Mouse (Mus musculus) C2C12 (cell line): ENCODE results near the gene Abhd5.

Experiments
- CTCF ChIP-seq: IDR thresholded peaks from one replicate; pipeline ENCODE4 v1.5.1; 2011; ENCODE audit not compliant: control insufficient read depth, insufficient read depth, insufficient read length
- MYOD1 ChIP-seq: IDR thresholded peaks from one replicate; pipeline ENCODE4 v1.6.1; 2011; ENCODE audit warnings: low read depth; ENCODE audit not compliant: control insufficient read depth, insufficient read length
- USF1 ChIP-seq: IDR thresholded peaks from one replicate; pipeline ENCODE4 v1.6.1; 2011; ENCODE audit warnings: low read depth, mild to moderate bottlenecking, control low read depth, moderate library complexity

GRCm38 (mm10) chr9:122337510-122337931 is 13.9 kb upstream of the Abhd5 start:
- no peak for TF ChIP-seq CTCF
- no peak for TF ChIP-seq MYOD1
- no peak for TF ChIP-seq USF1
